Mouse (Mus musculus) liver, embryonic 13.5 days (tissue): ENCODE measurements around the gene Baiap2l2. TPM values are rescaled to one million over a fixed set of nuclear protein-coding genes. Genes with fewer than 3 reads are reported as not detected.

Experiments used
- ATAC-seq: fragments of 200-750 bp; cut with Nextera tagmentation; 2 replicates; pipeline ENCODE4 v1.8.0; 2017; ENCODE audit warnings: low read depth, mild to moderate bottlenecking, moderate number of reproducible peaks, moderate library complexity
- DNase-seq: peaks from one replicate; pipeline ENCODE4 v3.0.0; 2022
- H3K27ac ChIP-seq: fragments of 300-500 bp; sonication (generic); 2 replicates; pipeline ENCODE4 v1.5.1; 2015; ENCODE audit warnings: moderate library complexity, mild to moderate bottlenecking, inconsistent platforms
- H3K27me3 ChIP-seq: fragments of 300-500 bp; sonication (generic); 2 replicates; pipeline ENCODE4 v1.6.1; 2015; ENCODE audit warnings: mild to moderate bottlenecking, inconsistent platforms
- H3K36me3 ChIP-seq: fragments of 300-500 bp; sonication (generic); 2 replicates; pipeline ENCODE4 v1.6.1; 2015; ENCODE audit warnings: mild to moderate bottlenecking, inconsistent platforms
- H3K4me1 ChIP-seq: fragments of 300-500 bp; sonication (generic); replicated peaks from 2 replicates; pipeline ENCODE4 v1.6.1; 2015; ENCODE audit warnings: inconsistent platforms
- H3K4me2 ChIP-seq: fragments of 300-500 bp; sonication (generic); 2 replicates; pipeline ENCODE4 v1.6.1; 2015; ENCODE audit warnings: inconsistent platforms, mild to moderate bottlenecking, moderate library complexity
- H3K4me3 ChIP-seq: fragments of 300-500 bp; sonication (generic); replicated peaks from 2 replicates; pipeline ENCODE4 v1.5.1; 2015; ENCODE audit warnings: mild to moderate bottlenecking, inconsistent platforms
- H3K9ac ChIP-seq: fragments of 300-500 bp; sonication (generic); 2 replicates; pipeline ENCODE4 v1.6.1; 2015; ENCODE audit warnings: mild to moderate bottlenecking, inconsistent platforms
- H3K9me3 ChIP-seq: fragments of 300-500 bp; sonication (generic); replicated peaks from 2 replicates; pipeline ENCODE4 v1.6.1; 2016; ENCODE audit warnings: inconsistent platforms
- WGBS: fragments of 180-500 bp; shearing (Covaris S2); methylation state at CpG from one replicate; pipeline ENCODE4 v1.1.7; 2015; ENCODE audit not compliant: insufficient replicate concordance; 5-methylcytosine and 5-hydroxymethylcytosine counted together
- polyA plus RNA-seq: library from polyadenylated mRNA; unstranded; fragments of >200 nt; fragmentation: Nextera tagmentation; extraction: Ambion mirVana; gene quantifications from 2 replicates; pipeline ENCODE4 v1.2.1, GENCODE M21; 2015

Baiap2l2 gene
- polyA plus RNA-seq, 1 experiment from 2014 or later, result 1.8 TPM

- no peaks in the 10 kb centered on the region for H3K9me3 ChIP-seq
- H3K4me1 ChIP-seq, result no peaks in the 10 kb centered on the region
- H3K4me2 ChIP-seq, result no peak overlapping the region
- no peak for ATAC-seq
- WGBS, result 67% methylated on average over 2 of the region's 2 CpGs
- peaks cover 50% of the 10 kb centered on the region for H3K36me3 ChIP-seq
- H3K4me3 ChIP-seq, result no peak overlapping the region
- no peaks in the 10 kb centered on the region for H3K27me3 ChIP-seq
- no peak overlapping the region for H3K9ac ChIP-seq
- DNase-seq, result no peak
- no peak overlapping the region for H3K27ac ChIP-seq
Observed at GRCm38 (mm10) chr15:79299563-79300155, 14.3 kb upstream of the Baiap2l2 start.

DNA sequence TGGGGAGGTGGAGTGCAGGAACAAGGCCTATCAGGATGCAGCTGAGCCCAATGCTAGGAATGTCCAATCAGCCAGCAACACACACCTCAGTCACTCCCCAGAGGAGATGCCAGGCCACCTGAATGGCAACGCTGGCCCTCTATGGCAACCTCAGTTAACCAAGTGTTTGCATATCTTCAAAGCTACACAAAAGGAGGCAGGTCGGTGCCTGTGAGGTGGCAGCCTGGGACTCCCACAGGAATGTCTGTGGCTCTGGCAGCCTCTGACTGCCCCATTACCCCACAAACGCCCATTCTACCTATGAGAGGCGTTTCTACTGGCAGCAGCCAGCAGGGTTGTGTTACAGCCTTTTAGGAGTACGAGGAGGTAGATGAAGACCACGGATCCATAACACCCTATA lies 13.2 kb upstream of the Baiap2l2 start:
- H3K36me3 ChIP-seq, result peaks cover 43% of the 10 kb centered on the region
- WGBS, result 72% methylated on average over 6 of the region's 6 CpGs
- no peak for ATAC-seq

GRCm38 (mm10) chr15:79292779-79293178 lies 7.4 kb upstream of the Baiap2l2 start:
- H3K4me3 ChIP-seq, result no peak overlapping the region
- H3K27me3 ChIP-seq, result no peaks in the 10 kb centered on the region
- H3K4me1 ChIP-seq, result no peaks in the 10 kb centered on the region
- no peak for DNase-seq
- no peak overlapping the region for H3K27ac ChIP-seq
- H3K36me3 ChIP-seq, result peaks cover 27% of the 10 kb centered on the region
- H3K4me2 ChIP-seq, result no peak overlapping the region
- no peak for ATAC-seq
- no peak overlapping the region for H3K9ac ChIP-seq
- no peaks in the 10 kb centered on the region for H3K9me3 ChIP-seq
- 76% methylated on average over 9 of the region's 9 CpGs for WGBS

More for the DNA sequence above, 13.2 kb upstream of the Baiap2l2 start:
- no peak overlapping the region for H3K4me3 ChIP-seq
- no peaks in the 10 kb centered on the region for H3K27me3 ChIP-seq
- no peak overlapping the region for H3K4me2 ChIP-seq
- H3K9me3 ChIP-seq, result no peaks in the 10 kb centered on the region
- no peaks in the 10 kb centered on the region for H3K4me1 ChIP-seq
- no peak overlapping the region for H3K27ac ChIP-seq
- no peak overlapping the region for H3K9ac ChIP-seq
- no peak for DNase-seq

GRCm38 (mm10) chr15:79290340-79290739 lies 5.0 kb upstream of the Baiap2l2 start:
- 78% methylated on average over 3 of the region's 3 CpGs for WGBS
- H3K9me3 ChIP-seq, result no peaks in the 10 kb centered on the region
- no peak overlapping the region for H3K4me3 ChIP-seq
- H3K9ac ChIP-seq, result no peak overlapping the region
- peaks cover 40% of the 10 kb centered on the region for H3K36me3 ChIP-seq
- H3K4me2 ChIP-seq, result no peak overlapping the region
- 0 out of 2 replicates have a peak, but pooled peaks cover 4% of the 10 kb centered on the region for H3K4me1 ChIP-seq
- H3K27ac ChIP-seq, result no peak overlapping the region
- no peaks in the 10 kb centered on the region for H3K27me3 ChIP-seq
- ATAC-seq (no peak), DNase-seq (no peak)

DNA sequence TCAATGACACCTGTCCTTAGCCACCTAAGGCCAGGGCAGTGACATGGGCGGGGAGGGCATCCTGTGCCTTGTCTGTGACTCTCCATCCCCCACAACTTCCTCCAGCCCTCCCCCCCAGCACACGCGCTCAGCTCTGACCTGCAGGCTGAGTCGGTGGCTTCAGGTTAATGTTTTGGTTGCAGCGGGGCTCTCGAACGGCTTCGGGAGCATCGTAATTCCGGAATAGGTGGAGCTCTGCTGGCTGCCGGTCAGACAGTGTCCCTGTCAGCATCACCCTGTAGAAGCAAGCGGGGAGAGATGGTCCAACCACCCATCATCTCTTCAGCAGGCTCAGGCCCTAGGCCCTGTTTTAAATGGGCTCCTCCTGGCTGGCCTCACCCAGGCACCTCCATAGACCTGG lies 4.1 kb upstream of the Baiap2l2 start:
- Histone ChIP-seq H3K4me1 (0 out of 2 replicates have a peak, but pooled peaks cover 4% of the 10 kb centered on the region), H3K27me3 (no peaks in the 10 kb centered on the region), H3K9me3 (no peaks in the 10 kb centered on the region), H3K9ac (no peak overlapping the region), H3K4me2 (no peak overlapping the region), H3K4me3 (no peak overlapping the region), H3K36me3 (peaks cover 40% of the 10 kb centered on the region), H3K27ac (no peak overlapping the region)
- DNase-seq (no peak), ATAC-seq (no peak)
- WGBS, result 84% methylated on average over 12 of the region's 12 CpGs

GRCm38 (mm10) chr15:79288387-79288786 lies 3.0 kb upstream of the Baiap2l2 start:
- ATAC-seq, result no peak
- DNase-seq, result no peak
- Histone ChIP-seq H3K4me1 (0 out of 2 replicates have a peak, but pooled peaks cover 9% of the 10 kb centered on the region), H3K27ac (no peak overlapping the region), H3K36me3 (peaks cover 38% of the 10 kb centered on the region), H3K4me2 (no peak overlapping the region), H3K4me3 (no peak overlapping the region), H3K9ac (no peak overlapping the region), H3K27me3 (no peaks in the 10 kb centered on the region), H3K9me3 (no peaks in the 10 kb centered on the region)
- 66% methylated on average over 3 of the region's 3 CpGs for WGBS

GRCm38 (mm10) chr15:79287091-79287490 lies 1.8 kb upstream of the Baiap2l2 start:
- WGBS, result 64% methylated on average over 7 of the region's 7 CpGs
- peaks cover 38% of the 10 kb centered on the region for H3K36me3 ChIP-seq
- no peak overlapping the region for H3K27ac ChIP-seq

GRCm38 (mm10) chr15:79286141-79286540 lies 804 bp upstream of the Baiap2l2 start:
- Histone ChIP-seq H3K4me3 (no peak overlapping the region), H3K27ac (no peak overlapping the region), H3K27me3 (no peaks in the 10 kb centered on the region), H3K9me3 (no peaks in the 10 kb centered on the region), H3K9ac (no peak overlapping the region), H3K4me2 (no peak overlapping the region), H3K4me1 (peaks cover 27% of the 10 kb centered on the region), H3K36me3 (peaks cover 38% of the 10 kb centered on the region)
- WGBS, result 79% methylated on average over 7 of the region's 7 CpGs
- ATAC-seq (no peak), DNase-seq (no peak)

More at GRCm38 (mm10) chr15:79287091-79287490, 1.8 kb upstream of the Baiap2l2 start:
- Histone ChIP-seq H3K27me3 (no peaks in the 10 kb centered on the region), H3K4me2 (no peak overlapping the region), H3K4me3 (no peak overlapping the region), H3K9me3 (no peaks in the 10 kb centered on the region), H3K4me1 (peaks cover 18% of the 10 kb centered on the region), H3K9ac (0 out of 2 replicates have a peak overlapping the region, but pooled peaks have one; percentile 19)
- DNase-seq, result no peak
- ATAC-seq, result no peak

DNA sequence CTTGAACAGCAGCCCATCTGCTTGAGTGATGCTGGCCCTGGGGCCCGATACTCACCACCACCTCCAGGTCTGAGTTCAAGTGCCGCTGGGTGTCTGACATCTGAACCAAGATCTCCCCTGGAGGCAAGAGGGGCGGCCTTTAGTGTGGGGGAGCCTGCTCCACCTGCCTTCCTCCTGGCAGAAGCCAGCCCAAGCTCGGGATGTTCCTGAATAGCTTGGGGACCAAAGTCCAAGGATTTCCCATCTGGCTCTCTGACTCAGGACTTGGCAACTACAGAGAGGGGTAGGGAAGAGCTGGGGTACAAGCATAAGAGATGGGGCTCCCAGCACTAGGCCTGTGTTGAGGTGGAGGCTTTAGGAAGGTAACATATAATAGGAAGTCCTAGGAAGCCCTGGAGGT lies 2.0 kb downstream of the Baiap2l2 start:
- H3K27ac ChIP-seq, result no peak overlapping the region
- no peak overlapping the region for H3K9ac ChIP-seq
- peaks cover 37% of the 10 kb centered on the region for H3K4me1 ChIP-seq
- no peaks in the 10 kb centered on the region for H3K27me3 ChIP-seq
- H3K4me3 ChIP-seq, result no peak overlapping the region
- DNase-seq (no peak), ATAC-seq (no peak)
- peaks cover 23% of the 10 kb centered on the region for H3K36me3 ChIP-seq
- H3K4me2 ChIP-seq, result no peak overlapping the region
- WGBS, result 54% methylated on average over 4 of the region's 4 CpGs
- no peaks in the 10 kb centered on the region for H3K9me3 ChIP-seq

GRCm38 (mm10) chr15:79282434-79282833 lies 2.9 kb downstream of the Baiap2l2 start:
- ATAC-seq (no peak), DNase-seq (no peak)
- H3K27me3 ChIP-seq, result no peaks in the 10 kb centered on the region
- H3K9ac ChIP-seq, result no peak overlapping the region
- 74% methylated on average over 5 of the region's 5 CpGs for WGBS
- no peak overlapping the region; the same call in 1 of the 2 replicates for H3K27ac ChIP-seq
- no peak overlapping the region for H3K4me2 ChIP-seq
- H3K9me3 ChIP-seq, result no peaks in the 10 kb centered on the region
- peaks cover 37% of the 10 kb centered on the region for H3K4me1 ChIP-seq
- peaks cover 16% of the 10 kb centered on the region for H3K36me3 ChIP-seq
- no peak overlapping the region for H3K4me3 ChIP-seq

DNA sequence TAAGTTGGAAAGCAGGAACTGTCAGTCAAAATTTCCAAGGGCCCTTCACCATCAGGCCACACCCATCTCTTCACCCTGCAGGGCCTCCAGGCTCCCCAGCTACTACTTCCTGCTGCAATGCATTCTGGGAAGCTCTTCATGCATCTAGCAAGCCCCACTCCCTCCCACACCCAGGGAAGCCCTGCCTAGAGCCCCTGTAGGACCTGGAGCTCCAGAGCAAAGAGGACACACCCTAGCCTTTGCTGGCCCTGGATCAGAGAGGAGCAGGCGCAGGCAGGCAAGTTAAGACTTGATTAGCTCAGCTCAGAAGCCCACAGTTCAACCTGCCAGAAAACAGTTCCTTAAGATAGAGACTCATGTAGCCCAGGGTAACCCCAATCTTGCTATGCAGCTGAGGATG lies 3.9 kb downstream of the Baiap2l2 start:
- peaks cover 37% of the 10 kb centered on the region for H3K4me1 ChIP-seq
- peak overlapping the region; percentile 87 for H3K27ac ChIP-seq
- H3K36me3 ChIP-seq, result peaks cover 5% of the 10 kb centered on the region
- peak overlapping the region; percentile 30; the same call in 1 of the 2 replicates for H3K9ac ChIP-seq
- no peak overlapping the region for H3K4me3 ChIP-seq
- H3K9me3 ChIP-seq, result no peaks in the 10 kb centered on the region
- H3K4me2 ChIP-seq, result peak overlapping the region; percentile 21
- ATAC-seq (peak; percentile 92), DNase-seq (peak; percentile 83)
- WGBS, result 24% methylated on average over 1 of the region's 1 CpGs
- H3K27me3 ChIP-seq, result no peaks in the 10 kb centered on the region

DNA sequence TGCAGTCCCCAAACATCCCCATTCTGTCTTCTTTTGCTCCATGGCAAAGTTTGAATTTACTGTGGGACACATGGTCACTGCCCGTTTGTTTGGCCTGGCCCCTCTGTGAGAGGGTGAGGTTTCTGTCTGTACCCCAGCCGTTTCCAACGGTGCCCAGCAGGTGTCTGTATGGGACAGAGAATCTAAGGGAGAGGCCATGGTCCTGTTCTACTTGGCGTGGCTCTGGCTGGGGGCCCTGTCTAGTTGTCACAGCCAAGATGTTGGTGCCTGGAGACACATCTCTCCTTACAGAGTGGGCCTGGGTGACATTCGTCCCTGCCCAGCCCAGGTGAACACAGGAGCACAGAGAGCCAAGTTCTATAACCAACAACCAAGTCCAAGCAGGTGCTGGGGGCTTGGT lies 4.5 kb downstream of the Baiap2l2 start:
- Histone ChIP-seq H3K4me2 (peak overlapping the region; percentile 21), H3K36me3 (no peaks in the 10 kb centered on the region), H3K27me3 (no peaks in the 10 kb centered on the region), H3K4me1 (peaks cover 37% of the 10 kb centered on the region), H3K9ac (no peak overlapping the region), H3K4me3 (no peak overlapping the region), H3K27ac (peak overlapping the region; percentile 87), H3K9me3 (no peaks in the 10 kb centered on the region)
- DNase-seq (peak; percentile 28), ATAC-seq (no peak)
- WGBS, result 41% methylated on average over 5 of the region's 5 CpGs
